Mouse (Mus musculus): ENCODE data around the gene Gnai2. TPM values are rescaled to one million over a fixed set of nuclear protein-coding genes. Genes with fewer than 3 reads are reported as not detected.

Gnai2 gene
- polyA plus RNA-seq, 1 experiment: 284 TPM

DNA sequence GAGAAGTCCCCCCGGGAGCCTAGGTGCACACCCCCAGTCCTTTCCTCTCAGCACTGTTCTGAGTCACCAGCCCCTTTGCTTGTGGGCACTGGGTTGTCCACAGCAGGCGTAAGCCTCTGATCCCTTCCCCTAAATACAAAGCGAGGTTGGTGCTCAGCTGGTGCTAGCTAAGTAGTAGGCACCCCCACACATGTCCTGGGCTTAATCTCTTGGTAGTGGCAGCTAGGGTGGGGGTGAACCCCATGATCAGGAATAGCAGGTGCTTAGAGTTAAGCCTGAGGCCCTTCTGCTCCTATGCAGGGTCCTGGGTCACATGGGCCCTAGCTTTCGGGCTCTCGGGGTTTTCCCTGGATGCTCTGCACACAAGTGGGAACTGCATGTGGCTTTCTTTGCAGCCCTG lies 22.0 kb upstream of the Gnai2 start:
- H3K4me1 ChIP-seq (ENCODE audit: control insufficient read depth, insufficient read depth, low read length): no peaks in the 10 kb centered on the region
- no peak overlapping the region for H3K9ac ChIP-seq (ENCODE audit: low read depth, poor library complexity, severe bottlenecking)
- H3K27ac ChIP-seq (ENCODE audit: insufficient read depth, low read length): no peak overlapping the region
- H3K27me3 ChIP-seq (ENCODE audit: control insufficient read depth, insufficient read depth, low read length, poor library complexity, severe bottlenecking): no peaks in the 10 kb centered on the region
- no peaks in the 10 kb centered on the region for H3K9me3 ChIP-seq (replicated peaks; ENCODE audit: control insufficient read depth, insufficient read depth, low read length, poor library complexity, severe bottlenecking)
- H3K4me3 ChIP-seq (ENCODE audit: low read depth, low read length): no peak overlapping the region
- TF ChIP-seq EP300 (IDR thresholded peaks at IDR 0.05; ENCODE audit: insufficient read depth, low read depth, low read length): no peak
- no peak for TF ChIP-seq CTCF (IDR thresholded peaks at IDR 0.05; ENCODE audit: low read depth, low read length)
- no peak for TF ChIP-seq POLR2A (IDR thresholded peaks at IDR 0.05; ENCODE audit: insufficient read depth, low read length)
- no peaks in the 10 kb centered on the region for H3K36me3 ChIP-seq (ENCODE audit: control insufficient read depth, insufficient read depth, low read length, poor library complexity, severe bottlenecking)

DNA sequence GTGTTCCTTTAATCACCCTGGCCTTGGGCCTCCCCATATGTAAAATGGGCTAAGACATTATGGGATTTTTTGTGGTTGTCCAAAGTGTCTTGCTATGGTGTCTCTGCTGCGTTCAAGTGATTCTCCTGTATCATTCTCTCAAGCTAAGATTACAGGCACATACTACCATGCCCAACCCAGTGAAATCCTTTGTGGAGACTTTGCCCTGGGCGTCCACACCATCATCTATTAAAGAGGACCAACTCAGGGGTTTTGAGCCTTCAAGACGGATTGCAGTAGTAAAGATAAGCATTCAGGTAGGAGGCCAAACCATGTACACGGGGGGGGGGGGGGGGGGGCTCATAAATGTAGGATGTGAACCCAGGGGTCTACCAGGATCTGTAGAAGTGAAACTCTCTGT lies 19.4 kb upstream of the Gnai2 start:
- H3K27me3 ChIP-seq (ENCODE audit: control insufficient read depth, insufficient read depth, low read length, poor library complexity, severe bottlenecking): no peaks in the 10 kb centered on the region
- H3K4me3 ChIP-seq (ENCODE audit: low read depth, low read length): no peak overlapping the region
- H3K27ac ChIP-seq (ENCODE audit: insufficient read depth, low read length): no peak overlapping the region
- no peaks in the 10 kb centered on the region for H3K9me3 ChIP-seq (replicated peaks; ENCODE audit: control insufficient read depth, insufficient read depth, low read length, poor library complexity, severe bottlenecking)
- H3K9ac ChIP-seq (ENCODE audit: low read depth, poor library complexity, severe bottlenecking): no peak overlapping the region
- H3K36me3 ChIP-seq (ENCODE audit: control insufficient read depth, insufficient read depth, low read length, poor library complexity, severe bottlenecking): no peaks in the 10 kb centered on the region
- peaks cover 6% of the 10 kb centered on the region for H3K4me1 ChIP-seq (ENCODE audit: control insufficient read depth, insufficient read depth, low read length)
- TF ChIP-seq POLR2A (IDR thresholded peaks at IDR 0.05; ENCODE audit: insufficient read depth, low read length) (no peak), EP300 (IDR thresholded peaks at IDR 0.05; ENCODE audit: insufficient read depth, low read depth, low read length) (no peak), CTCF (IDR thresholded peaks at IDR 0.05; ENCODE audit: low read depth, low read length) (no peak)

- no peak for TF ChIP-seq CTCF (IDR thresholded peaks at IDR 0.05; ENCODE audit: low read depth, low read length)
- no peak for TF ChIP-seq EP300 (IDR thresholded peaks at IDR 0.05; ENCODE audit: insufficient read depth, low read depth, low read length)
- no peak overlapping the region for H3K9ac ChIP-seq (ENCODE audit: low read depth, poor library complexity, severe bottlenecking)
- H3K4me3 ChIP-seq (ENCODE audit: low read depth, low read length): no peak overlapping the region
Observed at GRCm38 (mm10) chr9:107653474-107653873, 18.3 kb upstream of the Gnai2 start.

GRCm38 (mm10) chr9:107650708-107651481 lies 15.7 kb upstream of the Gnai2 start:
- no peaks in the 10 kb centered on the region for H3K36me3 ChIP-seq (ENCODE audit: control insufficient read depth, insufficient read depth, low read length, poor library complexity, severe bottlenecking)
- no peaks in the 10 kb centered on the region for H3K9me3 ChIP-seq (replicated peaks; ENCODE audit: control insufficient read depth, insufficient read depth, low read length, poor library complexity, severe bottlenecking)
- H3K27ac ChIP-seq (ENCODE audit: insufficient read depth, low read length): no peak overlapping the region
- no peak for TF ChIP-seq CTCF (IDR thresholded peaks at IDR 0.05; ENCODE audit: low read depth, low read length)
- TF ChIP-seq EP300 (IDR thresholded peaks at IDR 0.05; ENCODE audit: insufficient read depth, low read depth, low read length): no peak
- TF ChIP-seq POLR2A (IDR thresholded peaks at IDR 0.05; ENCODE audit: insufficient read depth, low read length): no peak
- no peak overlapping the region for H3K9ac ChIP-seq (ENCODE audit: low read depth, poor library complexity, severe bottlenecking)
- H3K4me1 ChIP-seq (ENCODE audit: control insufficient read depth, insufficient read depth, low read length): peaks cover 6% of the 10 kb centered on the region
- H3K4me3 ChIP-seq (ENCODE audit: low read depth, low read length): no peak overlapping the region
- H3K27me3 ChIP-seq (ENCODE audit: control insufficient read depth, insufficient read depth, low read length, poor library complexity, severe bottlenecking): no peaks in the 10 kb centered on the region

More at GRCm38 (mm10) chr9:107653474-107653873, 18.3 kb upstream of the Gnai2 start:
- H3K9me3 ChIP-seq (replicated peaks; ENCODE audit: control insufficient read depth, insufficient read depth, low read length, poor library complexity, severe bottlenecking): no peaks in the 10 kb centered on the region
- H3K36me3 ChIP-seq (ENCODE audit: control insufficient read depth, insufficient read depth, low read length, poor library complexity, severe bottlenecking): no peaks in the 10 kb centered on the region
- H3K27ac ChIP-seq (ENCODE audit: insufficient read depth, low read length): no peak overlapping the region
- peaks cover 6% of the 10 kb centered on the region for H3K4me1 ChIP-seq (ENCODE audit: control insufficient read depth, insufficient read depth, low read length)
- H3K27me3 ChIP-seq (ENCODE audit: control insufficient read depth, insufficient read depth, low read length, poor library complexity, severe bottlenecking): no peaks in the 10 kb centered on the region

DNA sequence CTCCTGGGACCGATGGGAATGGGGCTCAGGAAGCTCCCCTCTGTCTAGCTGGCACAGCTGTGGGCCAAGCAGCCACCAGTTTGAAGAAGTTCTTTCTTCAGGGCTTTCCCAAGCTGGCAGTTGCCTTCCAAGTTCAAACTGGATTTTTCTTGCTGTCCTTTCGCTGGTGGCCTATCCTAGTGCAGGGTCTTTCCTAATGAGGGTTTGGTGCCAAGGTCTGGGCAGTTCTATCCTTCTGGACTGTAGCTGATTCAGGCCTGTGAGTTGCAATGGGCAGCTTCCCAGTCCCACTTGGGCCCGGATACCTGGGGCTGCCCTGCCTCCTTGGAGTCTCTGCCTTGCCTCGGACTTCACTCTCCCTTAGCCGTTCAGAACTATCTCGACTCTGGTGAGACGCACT lies 15.1 kb upstream of the Gnai2 start:
- TF ChIP-seq CTCF (IDR thresholded peaks at IDR 0.05; ENCODE audit: low read depth, low read length) (no peak), POLR2A (IDR thresholded peaks at IDR 0.05; ENCODE audit: insufficient read depth, low read length) (no peak), EP300 (IDR thresholded peaks at IDR 0.05; ENCODE audit: insufficient read depth, low read depth, low read length) (no peak)
- Histone ChIP-seq H3K4me1 (ENCODE audit: control insufficient read depth, insufficient read depth, low read length) (peaks cover 6% of the 10 kb centered on the region), H3K9me3 (replicated peaks; ENCODE audit: control insufficient read depth, insufficient read depth, low read length, poor library complexity, severe bottlenecking) (no peaks in the 10 kb centered on the region), H3K27me3 (ENCODE audit: control insufficient read depth, insufficient read depth, low read length, poor library complexity, severe bottlenecking) (no peaks in the 10 kb centered on the region), H3K9ac (ENCODE audit: low read depth, poor library complexity, severe bottlenecking) (no peak overlapping the region), H3K36me3 (ENCODE audit: control insufficient read depth, insufficient read depth, low read length, poor library complexity, severe bottlenecking) (no peaks in the 10 kb centered on the region), H3K4me3 (ENCODE audit: low read depth, low read length) (no peak overlapping the region), H3K27ac (ENCODE audit: insufficient read depth, low read length) (no peak overlapping the region)

DNA sequence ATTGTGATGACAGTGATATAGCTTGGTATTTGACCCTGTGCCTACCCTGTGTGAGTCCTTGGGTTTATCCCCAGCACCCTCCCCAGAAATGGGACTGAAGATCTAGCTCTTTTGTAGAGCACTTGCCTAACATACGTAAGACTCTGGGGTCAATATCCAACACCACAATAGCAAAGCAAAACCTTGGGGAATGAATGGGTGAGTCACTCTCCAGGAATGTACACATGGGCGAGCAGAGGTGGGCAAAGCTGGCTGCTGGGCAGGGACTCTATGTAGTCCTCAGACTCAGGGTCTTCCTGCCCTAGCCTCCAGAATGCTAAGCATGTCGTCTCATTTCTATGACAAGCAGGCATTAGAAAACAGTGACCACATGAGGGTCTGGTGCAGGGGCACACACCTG lies 13.6 kb upstream of the Gnai2 start:
- H3K4me1 ChIP-seq (ENCODE audit: control insufficient read depth, insufficient read depth, low read length): peaks cover 6% of the 10 kb centered on the region
- H3K9me3 ChIP-seq (replicated peaks; ENCODE audit: control insufficient read depth, insufficient read depth, low read length, poor library complexity, severe bottlenecking): no peaks in the 10 kb centered on the region
- no peak overlapping the region for H3K27ac ChIP-seq (ENCODE audit: insufficient read depth, low read length)
- H3K36me3 ChIP-seq (ENCODE audit: control insufficient read depth, insufficient read depth, low read length, poor library complexity, severe bottlenecking): no peaks in the 10 kb centered on the region
- H3K27me3 ChIP-seq (ENCODE audit: control insufficient read depth, insufficient read depth, low read length, poor library complexity, severe bottlenecking): no peaks in the 10 kb centered on the region
- no peak overlapping the region for H3K4me3 ChIP-seq (ENCODE audit: low read depth, low read length)
- no peak overlapping the region for H3K9ac ChIP-seq (ENCODE audit: low read depth, poor library complexity, severe bottlenecking)
- no peak for TF ChIP-seq CTCF (IDR thresholded peaks at IDR 0.05; ENCODE audit: low read depth, low read length)

All from ES-Bruce4 (cell line).